Mouse (Mus musculus) hindbrain, embryonic 13.5 days (tissue): ENCODE measurements around the gene Col27a1. TPM values are rescaled to one million over a fixed set of nuclear protein-coding genes. Genes with fewer than 3 reads are reported as not detected.

Source experiments
- ATAC-seq: fragments of 200-750 bp; cut with Nextera tagmentation; 2 replicates; pipeline ENCODE4 v1.8.0; 2017; ENCODE audit warnings: moderate TSS enrichment; ENCODE audit not compliant: low FRiP score
- H3K27ac ChIP-seq: fragments of 300-500 bp; sonication (generic); 2 replicates; pipeline ENCODE4 v1.5.1; 2015; ENCODE audit warnings: inconsistent platforms, mild to moderate bottlenecking, moderate library complexity
- H3K27me3 ChIP-seq: fragments of 300-500 bp; sonication (generic); 2 replicates; pipeline ENCODE4 v1.6.1; 2015; ENCODE audit warnings: mild to moderate bottlenecking, inconsistent platforms
- H3K36me3 ChIP-seq: fragments of 300-500 bp; sonication (generic); 2 replicates; pipeline ENCODE4 v1.6.1; 2015; ENCODE audit warnings: mild to moderate bottlenecking, inconsistent platforms
- H3K4me1 ChIP-seq: fragments of 300-500 bp; sonication (generic); replicated peaks from 2 replicates; pipeline ENCODE4 v1.6.1; 2015; ENCODE audit warnings: inconsistent platforms
- H3K4me2 ChIP-seq: fragments of 300-500 bp; sonication (generic); 2 replicates; pipeline ENCODE4 v1.6.1; 2015; ENCODE audit warnings: inconsistent platforms, mild to moderate bottlenecking, moderate library complexity
- H3K4me3 ChIP-seq: fragments of 300-500 bp; sonication (generic); 2 replicates; pipeline ENCODE4 v1.5.1; 2015; ENCODE audit warnings: mild to moderate bottlenecking, inconsistent platforms
- H3K9ac ChIP-seq: fragments of 300-500 bp; sonication (generic); 2 replicates; pipeline ENCODE4 v1.6.1; 2015; ENCODE audit warnings: mild to moderate bottlenecking, inconsistent platforms
- H3K9me3 ChIP-seq: fragments of 300-500 bp; sonication (generic); 2 replicates; pipeline ENCODE4 v1.6.1; 2016; ENCODE audit warnings: inconsistent platforms
- WGBS: fragments of 180-500 bp; shearing (Covaris S2); methylation state at CpG from one replicate; pipeline ENCODE4 v1.1.7; 2015; 5-methylcytosine and 5-hydroxymethylcytosine counted together
- polyA plus RNA-seq: library from polyadenylated mRNA; unstranded; fragments of >200 nt; fragmentation: Nextera tagmentation; extraction: Ambion mirVana; gene quantifications from 2 replicates; pipeline ENCODE4 v1.2.1, GENCODE M21; 2015

The Col27a1 gene
- polyA plus RNA-seq, 1 experiment from 2014 or later, result 2.1 TPM

GRCm38 (mm10) chr4:63247991-63248390, 34.2 kb downstream of the Col27a1 start:
- no peak for ATAC-seq
- Histone ChIP-seq H3K36me3 (no peaks in the 10 kb centered on the region), H3K4me3 (no peak overlapping the region), H3K9me3 (no peaks in the 10 kb centered on the region), H3K9ac (no peak overlapping the region), H3K27me3 (no peaks in the 10 kb centered on the region), H3K4me1 (peaks cover 16% of the 10 kb centered on the region), H3K27ac (no peak overlapping the region), H3K4me2 (no peak overlapping the region)

GRCm38 (mm10) chr4:63248951-63249350, 35.1 kb downstream of the Col27a1 start:
- H3K36me3 ChIP-seq, result no peaks in the 10 kb centered on the region
- no peak overlapping the region for H3K9ac ChIP-seq
- no peaks in the 10 kb centered on the region for H3K27me3 ChIP-seq
- no peaks in the 10 kb centered on the region for H3K9me3 ChIP-seq
- ATAC-seq, result no peak
- WGBS, result 68% methylated on average over 6 of the region's 6 CpGs
- H3K4me3 ChIP-seq, result no peak overlapping the region
- H3K27ac ChIP-seq, result no peak overlapping the region
- peaks cover 16% of the 10 kb centered on the region for H3K4me1 ChIP-seq
- H3K4me2 ChIP-seq, result no peak overlapping the region

DNA sequence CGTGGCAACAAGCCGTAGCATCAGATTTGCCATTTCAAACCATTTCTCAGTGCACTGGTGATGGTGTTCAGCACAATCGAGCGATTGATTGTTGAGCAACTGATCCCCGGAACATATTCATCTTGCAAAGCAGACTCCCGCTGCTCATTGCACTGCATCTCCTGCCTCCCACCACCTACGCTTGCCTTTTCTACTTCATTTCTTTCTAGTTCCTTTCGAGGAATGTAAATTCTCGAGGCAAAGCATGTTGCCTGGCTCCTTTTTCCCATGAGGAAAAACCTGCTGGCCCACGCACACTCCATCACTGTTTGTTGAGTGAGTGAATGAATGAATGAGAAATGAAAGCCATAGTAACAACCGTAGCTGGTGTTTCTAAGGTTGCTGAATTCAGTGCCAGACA, 38.0 kb downstream of the Col27a1 start:
- no peaks in the 10 kb centered on the region for H3K9me3 ChIP-seq
- H3K4me2 ChIP-seq, result no peak overlapping the region
- H3K9ac ChIP-seq, result no peak overlapping the region
- ATAC-seq, result no peak
- 0 out of 2 replicates have a peak overlapping the region, but pooled peaks have one; percentile 25 for H3K27ac ChIP-seq
- H3K27me3 ChIP-seq, result no peaks in the 10 kb centered on the region
- 60% methylated on average over 11 of the region's 11 CpGs for WGBS
- no peaks in the 10 kb centered on the region for H3K36me3 ChIP-seq
- peaks cover 16% of the 10 kb centered on the region for H3K4me1 ChIP-seq
- H3K4me3 ChIP-seq, result no peak overlapping the region

DNA sequence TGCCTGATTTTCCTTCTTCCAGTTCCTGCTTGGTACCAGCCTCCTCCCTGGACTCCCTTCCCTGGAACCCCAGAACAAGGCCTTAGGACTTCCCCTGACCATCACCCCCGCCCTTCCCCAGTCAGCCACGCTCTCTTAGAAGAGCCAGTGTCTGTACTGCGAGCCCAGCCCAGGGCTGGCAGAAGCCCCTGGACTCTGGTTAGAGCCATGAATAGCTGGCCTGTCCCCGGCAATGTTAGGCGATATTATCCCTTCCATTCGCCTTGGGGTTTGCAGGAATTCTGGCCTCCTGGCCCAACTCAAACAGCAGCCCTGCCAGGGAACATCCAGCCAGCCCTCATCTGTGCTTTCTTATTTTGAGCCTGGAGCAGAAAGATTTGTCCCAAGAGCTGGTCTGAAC, 39.9 kb downstream of the Col27a1 start:
- Histone ChIP-seq H3K4me3 (no peak overlapping the region), H3K4me1 (peaks cover 10% of the 10 kb centered on the region), H3K27ac (no peak overlapping the region), H3K9ac (no peak overlapping the region), H3K4me2 (no peak overlapping the region), H3K27me3 (no peaks in the 10 kb centered on the region), H3K9me3 (no peaks in the 10 kb centered on the region), H3K36me3 (no peaks in the 10 kb centered on the region)
- 92% methylated on average over 6 of the region's 6 CpGs for WGBS
- ATAC-seq, result no peak

GRCm38 (mm10) chr4:63254151-63254550, 40.3 kb downstream of the Col27a1 start:
- ATAC-seq, result no peak
- Histone ChIP-seq H3K27me3 (no peaks in the 10 kb centered on the region), H3K9me3 (no peaks in the 10 kb centered on the region), H3K4me1 (peaks cover 10% of the 10 kb centered on the region), H3K36me3 (no peaks in the 10 kb centered on the region), H3K9ac (no peak overlapping the region), H3K27ac (no peak overlapping the region), H3K4me3 (no peak overlapping the region), H3K4me2 (no peak overlapping the region)
- 83% methylated on average over 2 of the region's 2 CpGs for WGBS

DNA sequence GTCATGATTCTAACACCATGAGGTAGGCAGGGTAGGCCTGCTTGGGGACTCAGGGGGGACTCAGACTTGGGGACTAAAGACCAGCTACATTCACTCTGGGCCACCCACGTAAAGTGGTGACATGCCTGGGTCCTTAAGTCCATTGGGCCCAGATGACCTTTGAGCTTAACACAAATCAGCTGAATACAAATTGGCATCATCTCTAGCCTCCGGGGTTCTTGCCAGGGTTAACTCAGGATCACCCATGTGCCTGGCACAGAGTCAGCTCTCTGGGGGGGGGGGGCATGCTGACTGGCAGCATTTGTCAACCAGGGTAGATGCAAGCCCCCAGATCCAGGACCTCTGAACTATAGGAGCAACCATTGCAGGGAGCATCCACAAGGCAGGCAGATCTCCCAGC, 42.6 kb downstream of the Col27a1 start:
- WGBS, result 76% methylated on average over 2 of the region's 2 CpGs
- no peak overlapping the region for H3K4me3 ChIP-seq
- H3K27ac ChIP-seq, result no peak overlapping the region
- no peak for ATAC-seq
- H3K4me2 ChIP-seq, result no peak overlapping the region
- H3K36me3 ChIP-seq, result no peaks in the 10 kb centered on the region
- H3K4me1 ChIP-seq, result peaks cover 10% of the 10 kb centered on the region
- H3K9me3 ChIP-seq, result no peaks in the 10 kb centered on the region
- no peaks in the 10 kb centered on the region for H3K27me3 ChIP-seq
- H3K9ac ChIP-seq, result no peak overlapping the region

GRCm38 (mm10) chr4:63257346-63257745, 43.5 kb downstream of the Col27a1 start:
- H3K36me3 ChIP-seq, result no peaks in the 10 kb centered on the region
- H3K9me3 ChIP-seq, result no peaks in the 10 kb centered on the region
- H3K4me3 ChIP-seq, result no peak overlapping the region
- H3K27me3 ChIP-seq, result no peaks in the 10 kb centered on the region
- H3K4me2 ChIP-seq, result no peak overlapping the region
- no peak overlapping the region for H3K9ac ChIP-seq
- H3K27ac ChIP-seq, result no peak overlapping the region
- no peak for ATAC-seq
- H3K4me1 ChIP-seq, result 0 out of 2 replicates have a peak, but pooled peaks cover 7% of the 10 kb centered on the region
- 65% methylated on average over 7 of the region's 7 CpGs for WGBS

DNA sequence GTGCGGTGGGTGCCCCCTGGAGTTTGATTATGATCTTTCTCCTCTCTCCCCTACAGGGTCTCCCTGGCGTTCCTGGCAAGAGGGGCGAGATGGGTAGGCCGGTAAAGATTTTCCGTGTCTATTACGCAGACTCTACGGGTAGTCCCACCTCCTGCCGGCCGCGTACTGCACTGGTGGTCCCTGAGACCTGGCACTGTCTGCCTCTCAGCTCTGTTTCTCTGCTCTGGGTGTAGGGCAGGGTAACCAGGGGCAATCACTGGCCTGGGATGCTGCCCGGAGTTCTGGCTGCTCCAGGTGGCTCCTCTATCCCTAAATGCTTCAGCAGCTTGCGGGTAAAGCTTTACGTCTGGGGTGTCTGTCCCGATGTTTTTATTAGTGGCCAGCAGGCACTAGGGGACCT, 44.3 kb downstream of the Col27a1 start:
- Histone ChIP-seq H3K9ac (no peak overlapping the region), H3K27ac (no peak overlapping the region), H3K4me1 (0 out of 2 replicates have a peak, but pooled peaks cover 9% of the 10 kb centered on the region), H3K9me3 (no peaks in the 10 kb centered on the region), H3K27me3 (no peaks in the 10 kb centered on the region), H3K4me3 (no peak overlapping the region), H3K4me2 (no peak overlapping the region), H3K36me3 (no peaks in the 10 kb centered on the region)
- no peak for ATAC-seq
- 95% methylated on average over 14 of the region's 14 CpGs for WGBS

DNA sequence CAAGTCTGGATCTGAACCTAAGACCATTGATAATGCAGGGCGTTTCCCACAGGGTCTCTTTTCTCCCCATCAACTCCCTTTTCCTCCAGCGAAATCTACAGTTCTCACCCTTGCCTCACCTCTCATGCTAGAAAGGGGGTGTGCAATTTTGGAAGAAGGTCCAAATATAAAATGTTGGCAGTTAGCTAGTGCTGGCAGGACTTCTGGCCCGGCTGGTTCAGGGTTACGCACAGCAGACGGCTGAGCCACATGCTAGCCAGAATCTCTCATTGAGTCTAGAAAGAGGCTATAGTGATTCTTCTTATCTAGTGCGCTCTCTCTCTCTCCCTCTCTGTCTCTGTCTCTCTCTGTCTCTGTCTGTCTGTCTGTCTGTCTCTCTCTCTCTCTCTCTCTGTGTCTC, 45.3 kb downstream of the Col27a1 start:
- 93% methylated on average over 6 of the region's 6 CpGs for WGBS
- no peak for ATAC-seq

GRCm38 (mm10) chr4:63260506-63260905, 46.7 kb downstream of the Col27a1 start:
- no peaks in the 10 kb centered on the region for H3K27me3 ChIP-seq
- no peak overlapping the region for H3K4me3 ChIP-seq
- H3K9ac ChIP-seq, result no peak overlapping the region
- 88% methylated on average over 10 of the region's 10 CpGs for WGBS
- H3K36me3 ChIP-seq, result no peaks in the 10 kb centered on the region
- H3K4me1 ChIP-seq, result 0 out of 2 replicates have a peak, but pooled peaks cover 10% of the 10 kb centered on the region
- H3K27ac ChIP-seq, result no peak overlapping the region
- H3K9me3 ChIP-seq, result no peaks in the 10 kb centered on the region
- no peak for ATAC-seq
- no peak overlapping the region for H3K4me2 ChIP-seq

More for the DNA sequence above, 45.3 kb downstream of the Col27a1 start:
- H3K9ac ChIP-seq, result no peak overlapping the region
- no peaks in the 10 kb centered on the region for H3K36me3 ChIP-seq
- H3K4me2 ChIP-seq, result no peak overlapping the region
- H3K27me3 ChIP-seq, result no peaks in the 10 kb centered on the region
- H3K4me3 ChIP-seq, result no peak overlapping the region
- H3K4me1 ChIP-seq, result 0 out of 2 replicates have a peak, but pooled peaks cover 10% of the 10 kb centered on the region
- no peak overlapping the region for H3K27ac ChIP-seq
- H3K9me3 ChIP-seq, result no peaks in the 10 kb centered on the region

GRCm38 (mm10) chr4:63262941-63263340, 49.1 kb downstream of the Col27a1 start:
- no peaks in the 10 kb centered on the region for H3K36me3 ChIP-seq
- ATAC-seq, result 0 out of 2 replicates have a peak, but pooled peaks have one; percentile 14
- H3K9ac ChIP-seq, result no peak overlapping the region
- no peak overlapping the region for H3K27ac ChIP-seq
- no peaks in the 10 kb centered on the region for H3K27me3 ChIP-seq
- no peak overlapping the region for H3K4me3 ChIP-seq
- WGBS, result 65% methylated on average over 1 of the region's 1 CpGs
- 0 out of 2 replicates have a peak, but pooled peaks cover 10% of the 10 kb centered on the region for H3K4me1 ChIP-seq
- H3K9me3 ChIP-seq, result no peaks in the 10 kb centered on the region
- no peak overlapping the region for H3K4me2 ChIP-seq

DNA sequence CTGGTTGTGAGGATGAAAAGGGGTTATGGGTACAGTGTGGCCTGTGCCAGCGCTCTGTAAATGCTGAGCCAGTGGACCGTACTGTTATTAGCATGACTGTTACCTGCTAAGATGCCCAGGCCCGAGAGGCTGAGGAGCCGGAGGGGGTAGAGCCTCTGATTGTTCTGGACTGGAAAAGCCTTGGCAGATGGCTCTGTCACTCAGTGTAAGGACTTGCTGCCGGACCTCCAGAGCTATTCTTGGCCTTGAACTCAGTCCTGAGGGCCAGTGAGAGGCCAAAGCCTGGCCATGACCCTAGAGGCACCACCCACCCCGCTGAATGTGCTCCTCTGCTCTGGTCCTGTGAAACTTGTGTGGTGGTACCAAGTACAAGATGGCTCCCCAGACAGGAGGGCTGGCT, 52.5 kb downstream of the Col27a1 start:
- 91% methylated on average over 6 of the region's 6 CpGs for WGBS
- no peak overlapping the region for H3K9ac ChIP-seq
- no peak for ATAC-seq
- H3K4me3 ChIP-seq, result no peak overlapping the region
- no peak overlapping the region for H3K4me2 ChIP-seq
- no peaks in the 10 kb centered on the region for H3K36me3 ChIP-seq
- no peaks in the 10 kb centered on the region for H3K27me3 ChIP-seq
- H3K4me1 ChIP-seq, result 0 out of 2 replicates have a peak, but pooled peaks cover 10% of the 10 kb centered on the region
- H3K9me3 ChIP-seq, result no peaks in the 10 kb centered on the region
- H3K27ac ChIP-seq, result no peak overlapping the region

GRCm38 (mm10) chr4:63267121-63267520, 53.3 kb downstream of the Col27a1 start:
- 94% methylated on average over 4 of the region's 4 CpGs for WGBS
- Histone ChIP-seq H3K4me1 (0 out of 2 replicates have a peak, but pooled peaks cover 7% of the 10 kb centered on the region), H3K27me3 (no peaks in the 10 kb centered on the region), H3K9me3 (no peaks in the 10 kb centered on the region), H3K9ac (no peak overlapping the region), H3K4me3 (no peak overlapping the region), H3K27ac (no peak overlapping the region), H3K4me2 (no peak overlapping the region), H3K36me3 (no peaks in the 10 kb centered on the region)
- ATAC-seq, result no peak
